Mouse (Mus musculus): ENCODE measurements around the gene Lrg1.

DNA sequence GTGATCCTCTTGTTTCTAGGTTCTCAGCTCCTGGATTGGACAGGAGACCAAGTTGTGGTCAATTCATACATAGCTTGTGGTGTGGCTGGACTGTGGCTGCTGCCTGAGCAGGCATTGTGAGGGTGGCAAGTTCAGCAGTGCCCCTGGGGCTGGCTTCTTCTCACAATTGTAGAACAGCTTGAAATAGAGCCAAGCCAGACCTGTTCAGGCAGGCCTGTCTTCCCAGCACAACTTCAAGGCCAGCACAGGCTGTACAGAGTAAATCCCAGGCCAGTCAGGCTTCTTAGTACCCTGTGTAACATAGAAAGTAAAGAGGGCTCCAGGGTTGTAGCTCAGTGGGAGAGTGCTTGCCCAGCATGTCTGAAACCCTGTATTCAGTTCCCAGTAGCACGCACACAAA is 29.0 kb downstream of the Lrg1 start:
- TF ChIP-seq CTCF (IDR thresholded peaks at IDR 0.05; ENCODE audit: low read depth, low read length) = no peak
- no peak for TF ChIP-seq GATA1 (IDR thresholded peaks at IDR 0.05; ENCODE audit: borderline replicate concordance, low read length)
- TF ChIP-seq POLR2AphosphoS5 (IDR thresholded peaks at IDR 0.05; ENCODE audit: insufficient replicate concordance, low read depth, low read length) = no peak
- TF ChIP-seq TAL1 (conservative IDR thresholded peaks at IDR 0.05; ENCODE audit: low read depth, low read length) = no peak
- TF ChIP-seq GATA2 (IDR thresholded peaks at IDR 0.05; ENCODE audit: borderline replicate concordance, low read depth, low read length) = no peak
